Mouse (Mus musculus) CD4-positive naive resting alpha-beta T cell, adult 76 days (primary cell): ENCODE results near the gene Gabpb2. TPM values are rescaled to one million over a fixed set of nuclear protein-coding genes. Genes with fewer than 3 reads are reported as not detected.

ENCODE experiments used
- total RNA-seq: library from RNA; stranded (reverse); gene quantifications from one replicate; pipeline ENCODE4 v1.2.4, GENCODE M21; 2023

Gabpb2 gene
- 71.0 TPM for total RNA-seq

GRCm38 (mm10) chr3:95217255-95218134 lies at the start of gene Gabpb2:
TSS of gene Gabpb2 (minus strand) at chr3:95217916.

DNA sequence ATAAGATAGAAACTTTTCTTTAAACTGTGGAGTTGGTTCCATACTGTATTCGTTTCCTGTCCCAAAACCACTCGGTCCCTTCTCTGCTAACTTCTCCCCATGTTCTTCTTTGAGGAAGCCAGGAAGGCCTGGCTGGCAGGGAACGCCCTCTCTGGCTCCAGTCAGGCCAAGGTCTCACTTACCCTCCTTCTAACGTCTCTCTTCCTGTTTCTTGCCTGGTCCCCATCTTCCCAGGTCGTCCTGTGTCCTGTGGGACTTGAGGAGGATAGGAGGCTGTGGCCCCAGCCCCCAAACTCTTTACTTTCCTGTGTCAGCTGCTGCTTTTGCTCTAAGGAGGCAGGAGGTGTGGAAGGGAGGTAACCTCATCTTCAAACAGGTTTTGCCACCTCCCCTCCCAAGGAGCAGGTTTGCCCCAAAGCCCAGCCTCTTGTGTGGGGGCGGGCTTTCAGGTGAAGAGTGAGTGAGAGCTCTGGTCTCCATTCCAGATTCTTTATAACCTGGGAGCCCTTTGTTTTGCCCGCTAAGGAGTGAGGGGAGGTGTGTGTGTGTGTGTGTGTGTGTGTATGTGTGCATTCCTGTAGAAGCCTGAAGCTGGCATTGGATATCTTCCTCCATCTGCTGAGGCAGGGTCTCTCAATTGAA lies 33.2 kb upstream of the Gabpb2 start, which contains the start of gene Bnipl:
Gene Bnipl (minus strand): TSS at position 411 of the 642 bp plus-strand sequence.

GRCm38 (mm10) chr3:95241498-95241897 lies 23.8 kb upstream of the Gabpb2 start, which contains the start of gene Gm128:
TSS of gene Gm128 (minus strand) at chr3:95241598.

GRCm38 (mm10) chr3:95231298-95232221 lies 13.8 kb upstream of the Gabpb2 start, which contains the start of gene Mllt11:
TSS of gene Mllt11 (minus strand) at chr3:95232171.

GRCm38 (mm10) chr3:95228148-95228893 lies 10.6 kb upstream of the Gabpb2 start, which contains the start of gene Cdc42se1:
TSS of gene Cdc42se1 (plus strand) at chr3:95228732.

GRCm38 (mm10) chr3:95159987-95160963 lies 57.4 kb downstream of the Gabpb2 start, which contains the start of gene Sema6c:
TSS of gene Sema6c (plus strand) at chr3:95160457.

GRCm38 (mm10) chr3:95141952-95142616 lies 75.6 kb downstream of the Gabpb2 start, which contains the start of gene Tnfaip8l2:
TSS of gene Tnfaip8l2 (minus strand) at chr3:95142360.

GRCm38 (mm10) chr3:95133680-95134101 lies 84.0 kb downstream of the Gabpb2 start, which contains the start of the genes Scnm1 and Lysmd1:
TSS of gene Scnm1 (minus strand) at chr3:95134011.
TSS of gene Lysmd1 (plus strand) at chr3:95134088.

Other genes with a start within 250 kb of the Gabpb2 start
- gene Pi4kb, start 243.2 kb downstream of the Gabpb2 start, total RNA-seq: 50.5 TPM
- 68.3 TPM for gene Zfp687, start 202.5 kb downstream of the Gabpb2 start, total RNA-seq
- gene Psmd4, start 175.3 kb downstream of the Gabpb2 start, total RNA-seq: 137 TPM
- gene Pip5k1a, start 111.0 kb downstream of the Gabpb2 start, total RNA-seq: 51.7 TPM
- gene Vps72, start 106.9 kb downstream of the Gabpb2 start, total RNA-seq: 52.3 TPM
- gene Tmod4, start 93.4 kb downstream of the Gabpb2 start, total RNA-seq: 1.4 TPM
- gene Scnm1, start 83.9 kb downstream of the Gabpb2 start, total RNA-seq: 86.1 TPM
- gene Lysmd1, start 83.8 kb downstream of the Gabpb2 start, total RNA-seq: 9.2 TPM
- gene Tnfaip8l2, start 75.6 kb downstream of the Gabpb2 start, total RNA-seq: 86.6 TPM
- 2.3 TPM for gene Sema6c, start 57.5 kb downstream of the Gabpb2 start, total RNA-seq
- 203 TPM for gene Cdc42se1, start 10.8 kb upstream of the Gabpb2 start, total RNA-seq
- gene Mllt11, start 14.3 kb upstream of the Gabpb2 start, total RNA-seq: 4.5 TPM
- 0.29 TPM for gene Gm128, start 23.7 kb upstream of the Gabpb2 start, total RNA-seq
- not detected for gene Bnipl, start 33.3 kb upstream of the Gabpb2 start, total RNA-seq
- gene Mindy1, start 63.4 kb upstream of the Gabpb2 start, total RNA-seq: 16.7 TPM
- gene Prune1, start 64.2 kb upstream of the Gabpb2 start, total RNA-seq: 5.7 TPM
- 0.29 TPM for gene Anxa9, start 89.3 kb upstream of the Gabpb2 start, total RNA-seq
- 101 TPM for gene Cers2, start 96.9 kb upstream of the Gabpb2 start, total RNA-seq
- 30.0 TPM for gene Setdb1, start 139.3 kb upstream of the Gabpb2 start, total RNA-seq
- gene 4930558C23Rik, start 184.9 kb upstream of the Gabpb2 start, total RNA-seq: not detected
- gene Arnt, start 216.5 kb upstream of the Gabpb2 start, total RNA-seq: 95.5 TPM